Mouse (Mus musculus) activated CD4-positive, CD25-positive, alpha-beta regulatory T cell, adult 4 months (primary cell): Measurements from ENCODE around the gene Cnot10. TPM values are rescaled to one million over a fixed set of nuclear protein-coding genes. Genes with fewer than 3 reads are reported as not detected.

Experiments
- ATAC-seq: one replicate; pipeline ENCODE4 v1.8.0; 2017
- polyA plus RNA-seq, 2 experiments: library from polyadenylated mRNA; unstranded; fragments of 100-300 nt; shearing (Covaris generic); gene quantifications; one replicate each; pipeline ENCODE4 v1.2.1; 2017

Cnot10 gene
- polyA plus RNA-seq, 2 experiments from 2014 or later = 20.6 to 27.2 TPM

- no peak for ATAC-seq
These were observed 95.1 kb downstream of the Cnot10 start for GRCm38 (mm10) chr9:114544754-114545393.

- ATAC-seq = no peak
These were observed 95.9 kb downstream of the Cnot10 start for GRCm38 (mm10) chr9:114543882-114544753.

- ATAC-seq = no peak
These were observed 98.7 kb downstream of the Cnot10 start for GRCm38 (mm10) chr9:114541279-114541741.

GRCm38 (mm10) chr9:114538996-114539563, 100.9 kb downstream of the Cnot10 start:
- ATAC-seq = no peak

GRCm38 (mm10) chr9:114536628-114537027, 103.4 kb downstream of the Cnot10 start:
- ATAC-seq = no peak

Other genes starting within 250 kb of the Cnot10 start
- 1 to 10 TPM; 3.5 to 5.1 TPM for gene Crtap, start 249.5 kb downstream of the Cnot10 start, polyA plus RNA-seq
- gene Glb1, start 239.1 kb downstream of the Cnot10 start, polyA plus RNA-seq = 10 to 100 TPM; 32.1 to 32.4 TPM
- 10 to 100 TPM in 1 of 2 experiments, 1 to 10 TPM in 1; 9.1 to 14.3 TPM for gene Tmppe, start 239.1 kb downstream of the Cnot10 start, polyA plus RNA-seq
- 10 to 100 TPM; 33.0 to 42.8 TPM for gene Ccr4, start 135.3 kb downstream of the Cnot10 start, polyA plus RNA-seq
- gene C130032M10Rik, start 124.5 kb downstream of the Cnot10 start, polyA plus RNA-seq = not detected
- gene Trim71, start 75.8 kb downstream of the Cnot10 start, polyA plus RNA-seq = under 1 TPM in 1 of 2 experiments, not detected in 1; 0.07 TPM
- 10 to 100 TPM; 43.8 to 48.4 TPM for gene Dync1li1, start 48.6 kb upstream of the Cnot10 start, polyA plus RNA-seq
- gene Cmtm6, start 90.9 kb upstream of the Cnot10 start, polyA plus RNA-seq = 10 to 100 TPM; 77.1 to 88.5 TPM
- gene Cmtm7, start 141.7 kb upstream of the Cnot10 start, polyA plus RNA-seq = 100 to 1,000 TPM in 1 of 2 experiments, 10 to 100 TPM in 1; 90.6 to 114 TPM
- not detected for gene Cmtm8, start 204.0 kb upstream of the Cnot10 start, polyA plus RNA-seq